Mouse (Mus musculus) erythroblast, embryonic 14.5 days (primary cell): ENCODE measurements around the gene Nudt3. TPM values are rescaled to one million over a fixed set of nuclear protein-coding genes. Genes with fewer than 3 reads are reported as not detected.

Source experiments
- H3K27me3 ChIP-seq: 2 replicates; pipeline ENCODE4 v1.6.1; 2012; ENCODE audit warnings: inconsistent platforms; ENCODE audit not compliant: control insufficient read depth
- H3K36me3 ChIP-seq: 2 replicates; pipeline ENCODE4 v1.6.1; 2012; ENCODE audit warnings: mild to moderate bottlenecking, inconsistent platforms; ENCODE audit not compliant: control insufficient read depth
- H3K4me1 ChIP-seq: 2 replicates; pipeline ENCODE4 v1.6.1; 2012; ENCODE audit warnings: inconsistent platforms; ENCODE audit not compliant: control insufficient read depth
- H3K4me3 ChIP-seq: replicated peaks from 2 replicates; pipeline ENCODE3; 2012; ENCODE audit warnings: moderate library complexity, mild to moderate bottlenecking, inconsistent platforms
- H3K9me3 ChIP-seq: 2 replicates; pipeline ENCODE4 v1.6.1; 2012; ENCODE audit warnings: low read length, inconsistent platforms, mixed read lengths; ENCODE audit not compliant: control insufficient read depth
- GATA1 ChIP-seq: IDR thresholded peaks from 2 replicates; pipeline ENCODE4 v1.6.1; 2012; ENCODE audit warnings: low read length, inconsistent platforms, mixed read lengths
- TAL1 ChIP-seq: IDR thresholded peaks from 3 replicates; pipeline ENCODE4 v1.6.1; 2012; ENCODE audit warnings: low read length, inconsistent platforms, mixed read lengths
- polyA plus RNA-seq: library from polyadenylated mRNA; stranded (reverse); fragments of >175 nt; gene quantifications from 2 replicates; pipeline ENCODE4 v1.2.3, GENCODE M21; 2012

Gene Nudt3
- polyA plus RNA-seq, 1 experiment, result 6.4 TPM

DNA sequence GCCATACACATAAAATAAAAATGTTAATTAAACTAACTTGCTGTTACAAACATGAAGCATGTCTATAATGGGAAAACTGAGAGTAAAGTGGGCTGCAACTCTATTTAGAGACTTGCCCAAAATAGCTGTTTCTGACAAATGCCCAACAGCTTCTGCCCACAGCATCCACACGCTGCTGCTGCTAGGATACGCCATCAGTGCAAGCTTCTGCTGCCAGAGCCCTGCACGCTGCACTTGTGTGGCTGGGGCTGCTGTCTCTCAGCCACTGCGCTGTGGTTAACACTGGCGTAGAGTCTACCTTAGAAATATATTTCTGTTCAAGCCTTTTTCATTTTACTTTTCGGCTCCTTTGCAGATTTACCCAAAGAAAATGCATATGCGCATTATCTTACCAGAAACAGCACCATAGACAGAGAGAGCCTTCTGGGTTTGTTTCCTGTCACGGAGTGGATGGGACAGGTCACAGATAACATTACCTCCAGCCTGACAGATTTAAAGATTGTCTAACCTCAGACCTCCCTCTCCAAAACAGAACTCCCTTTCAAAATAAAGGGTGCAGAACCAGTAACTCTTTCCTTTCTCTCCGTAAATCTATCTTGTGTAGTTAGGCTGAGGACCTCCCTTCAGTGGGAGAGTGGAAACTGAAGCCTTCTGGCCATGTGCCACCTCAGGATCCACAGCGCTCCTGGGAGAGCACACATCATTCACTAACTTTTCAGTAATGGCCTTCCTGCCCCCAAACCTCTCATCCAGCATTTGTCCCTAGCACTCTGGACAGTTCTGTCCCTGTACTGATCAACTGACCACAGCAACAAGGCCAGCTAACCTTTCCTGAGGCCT, 12.4 kb downstream of the Nudt3 start:
- peaks cover 32% of the 10 kb centered on the region for H3K4me1 ChIP-seq

DNA sequence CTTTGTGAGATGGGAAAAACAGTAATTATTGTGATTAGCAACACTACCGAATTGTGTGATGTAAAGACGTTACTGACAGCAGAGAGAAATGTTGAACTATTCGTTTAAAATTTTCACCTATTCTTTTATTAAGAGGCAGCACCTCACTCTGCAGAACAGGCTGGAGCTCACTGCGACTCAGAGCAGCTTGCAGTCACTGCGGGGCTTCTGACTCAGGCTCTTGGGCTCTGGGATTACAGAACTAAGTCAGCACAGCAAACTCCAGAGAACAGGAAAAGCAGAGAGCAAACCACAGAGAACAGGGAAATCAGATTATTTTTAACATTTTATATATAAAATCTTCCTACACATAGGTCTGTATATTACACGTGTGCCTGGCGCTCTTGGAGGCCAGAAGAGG, 13.7 kb downstream of the Nudt3 start:
- no peaks in the 10 kb centered on the region for H3K9me3 ChIP-seq
- H3K4me1 ChIP-seq, result peaks cover 35% of the 10 kb centered on the region
- H3K36me3 ChIP-seq, result peaks cover 23% of the 10 kb centered on the region
- no peaks in the 10 kb centered on the region for H3K27me3 ChIP-seq
- TF ChIP-seq GATA1 (no peak), TAL1 (no peak)
- H3K4me3 ChIP-seq, result no peak overlapping the region

More for the DNA sequence above, 12.4 kb downstream of the Nudt3 start:
- TF ChIP-seq TAL1 (no peak), GATA1 (no peak)
- H3K27me3 ChIP-seq, result no peaks in the 10 kb centered on the region
- no peak overlapping the region for H3K4me3 ChIP-seq
- H3K9me3 ChIP-seq, result no peaks in the 10 kb centered on the region
- peaks cover 26% of the 10 kb centered on the region for H3K36me3 ChIP-seq

DNA sequence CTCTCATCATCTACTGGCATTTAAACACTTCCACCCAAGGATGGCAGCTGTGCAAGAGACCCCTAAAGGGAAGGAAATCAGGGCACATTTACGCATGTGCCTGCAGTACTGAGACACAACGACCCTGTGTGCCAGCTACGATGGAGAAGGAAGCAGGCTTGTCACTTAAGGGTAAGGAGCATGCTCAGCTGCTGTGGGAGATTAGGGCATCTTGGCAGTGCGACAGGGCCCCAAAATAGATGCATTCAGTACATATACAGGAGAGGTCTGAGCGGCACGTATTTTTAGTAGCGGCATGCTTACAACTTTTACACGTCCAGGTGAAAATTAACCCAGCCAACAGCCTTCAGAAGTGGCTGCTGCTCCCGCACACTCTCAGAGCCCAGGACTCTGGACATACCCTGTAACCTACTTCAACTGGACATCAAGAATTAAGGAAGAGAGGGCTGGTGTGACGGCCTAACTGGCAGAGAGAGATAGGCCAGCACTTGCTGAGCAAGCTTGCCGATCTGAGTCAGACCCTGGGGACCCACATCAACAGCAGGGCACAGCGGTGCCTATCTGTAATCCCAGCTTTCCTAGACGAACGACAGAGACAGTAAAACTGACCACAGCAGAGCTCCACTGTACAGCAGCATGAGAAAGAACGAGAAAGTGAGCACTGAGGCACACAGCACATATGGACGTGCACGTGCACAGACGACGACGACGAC, 19.6 kb downstream of the Nudt3 start:
- Histone ChIP-seq H3K4me3 (no peak overlapping the region), H3K4me1 (peaks cover 29% of the 10 kb centered on the region), H3K9me3 (no peaks in the 10 kb centered on the region), H3K27me3 (no peaks in the 10 kb centered on the region), H3K36me3 (peaks cover 6% of the 10 kb centered on the region)
- TF ChIP-seq TAL1 (no peak), GATA1 (no peak)

DNA sequence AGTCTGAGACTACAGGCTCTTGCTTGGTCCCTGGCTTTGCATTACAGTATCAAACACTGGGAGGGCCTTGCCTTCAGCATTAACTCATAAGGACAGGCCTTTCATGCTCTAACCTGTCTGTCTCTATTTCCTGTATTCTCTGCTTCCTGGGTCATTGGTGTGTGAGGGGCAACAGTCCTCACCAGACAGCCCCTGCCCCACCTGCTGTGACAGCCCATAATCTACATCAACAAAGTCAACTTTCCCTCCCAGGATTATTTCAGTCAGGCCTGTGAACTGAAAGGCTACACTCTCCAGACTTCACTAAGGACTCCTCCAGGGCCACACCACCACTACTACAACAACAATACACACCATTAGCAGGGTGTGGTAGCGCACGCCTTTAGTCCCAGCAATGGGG, 20.3 kb downstream of the Nudt3 start:
- H3K4me1 ChIP-seq, result peaks cover 29% of the 10 kb centered on the region
- peaks cover 2% of the 10 kb centered on the region for H3K36me3 ChIP-seq
- no peaks in the 10 kb centered on the region for H3K27me3 ChIP-seq
- H3K9me3 ChIP-seq, result no peaks in the 10 kb centered on the region
- no peak for TF ChIP-seq TAL1
- no peak for TF ChIP-seq GATA1
- no peak overlapping the region for H3K4me3 ChIP-seq

GRCm38 (mm10) chr17:27600869-27601268, 22.4 kb downstream of the Nudt3 start:
- Histone ChIP-seq H3K36me3 (peaks cover 14% of the 10 kb centered on the region), H3K9me3 (no peaks in the 10 kb centered on the region), H3K4me1 (peaks cover 27% of the 10 kb centered on the region), H3K27me3 (no peaks in the 10 kb centered on the region), H3K4me3 (no peak overlapping the region)
- TF ChIP-seq GATA1 (no peak), TAL1 (no peak)

DNA sequence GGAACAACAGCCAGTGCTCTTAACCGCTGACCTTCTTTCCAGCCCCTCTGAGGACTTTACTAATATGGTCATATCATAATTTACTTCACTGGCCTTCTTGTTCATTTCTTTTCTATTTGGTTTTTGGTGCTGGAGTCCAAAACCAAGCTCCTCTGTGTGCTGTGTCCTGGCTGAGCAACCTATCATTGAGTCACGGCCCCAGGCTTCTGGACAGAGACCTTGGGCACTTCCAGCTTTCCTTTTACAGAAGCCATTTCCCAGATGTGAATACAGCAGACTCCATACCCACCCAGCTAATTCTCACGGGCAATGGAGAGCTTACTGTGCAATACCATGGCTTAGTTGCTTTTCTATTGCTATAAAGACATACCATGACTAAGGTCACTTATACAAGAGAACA, 23.0 kb downstream of the Nudt3 start:
- no peaks in the 10 kb centered on the region for H3K9me3 ChIP-seq
- peaks cover 26% of the 10 kb centered on the region for H3K4me1 ChIP-seq
- H3K36me3 ChIP-seq, result peaks cover 19% of the 10 kb centered on the region
- TF ChIP-seq GATA1 (no peak), TAL1 (no peak)
- no peaks in the 10 kb centered on the region for H3K27me3 ChIP-seq
- no peak overlapping the region for H3K4me3 ChIP-seq

- Histone ChIP-seq H3K36me3 (peaks cover 42% of the 10 kb centered on the region), H3K4me3 (no peak overlapping the region), H3K27me3 (no peaks in the 10 kb centered on the region), H3K4me1 (peaks cover 2% of the 10 kb centered on the region; the same call in 1 of the 2 replicates), H3K9me3 (no peaks in the 10 kb centered on the region)
- no peak for TF ChIP-seq TAL1
- no peak for TF ChIP-seq GATA1
Measured at GRCm38 (mm10) chr17:27596376-27597190, 26.7 kb downstream of the Nudt3 start.

GRCm38 (mm10) chr17:27595659-27596375, 27.5 kb downstream of the Nudt3 start:
- Histone ChIP-seq H3K36me3 (peaks cover 47% of the 10 kb centered on the region), H3K4me3 (no peak overlapping the region), H3K9me3 (no peaks in the 10 kb centered on the region), H3K4me1 (no peaks in the 10 kb centered on the region; the same call in 1 of the 2 replicates), H3K27me3 (no peaks in the 10 kb centered on the region)
- TF ChIP-seq GATA1 (no peak), TAL1 (no peak)
